Comparison of ENCODE assay signal across 26 mouse cellular contexts in genomic region chr1:184762941-184763340, GRCm38 (mm10). TPM values are rescaled to one million over a fixed set of nuclear protein-coding genes. Genes with fewer than 3 reads are reported as not detected.
DNase-seq lines count a peak whose midpoint lies in the region; ATAC-seq lines count a peak whose summit lies in the region.
"Had no signal": no experiment of that assay in that cellular context is flagged by ENCODE, and none has a peak within 500 bp of the region (broad histone marks: within the 10 kb centered on the region; RNA-seq: fewer than 3 reads in every experiment).

No protein-coding gene starts in this region.

- H3K9ac ChIP-seq in kidney, embryonic 15.5 days = no peak overlapping the region
- H3K9ac ChIP-seq in kidney, embryonic 14.5 days (ENCODE audit: low read depth, low read length) = no peak overlapping the region
- H3K9ac ChIP-seq: forebrain, embryonic 12.5 days; forebrain, embryonic 15.5 days; heart, embryonic 15.5 days; hindbrain, embryonic 13.5 days; intestine, embryonic 15.5 days had no signal

- no peak overlapping the region for H3K4me2 ChIP-seq in kidney, embryonic 15.5 days
- H3K4me2 ChIP-seq in kidney, embryonic 14.5 days (replicated peaks; ENCODE audit: low read depth, low read length) = no peak overlapping the region
- H3K4me2 ChIP-seq: forebrain, embryonic 12.5 days; forebrain, embryonic 15.5 days; heart, embryonic 11.5 days; heart, embryonic 15.5 days; hindbrain, embryonic 13.5 days; intestine, embryonic 15.5 days had no signal

- 47% methylated on average over 5 of the region's 5 CpGs for WGBS in kidney, embryonic 15.5 days
- 48% methylated on average over 5 of the region's 5 CpGs for WGBS in kidney, embryonic 14.5 days

- H3K4me1 ChIP-seq in kidney, embryonic 15.5 days = 0 out of 2 replicates have a peak, but pooled peaks cover 6% of the 10 kb centered on the region
- H3K4me1 ChIP-seq in kidney, embryonic 14.5 days (ENCODE audit: control insufficient read depth, insufficient read depth, low read length) = no peaks in the 10 kb centered on the region
- H3K4me1 ChIP-seq: forebrain, embryonic 12.5 days; forebrain, embryonic 15.5 days; heart, embryonic 15.5 days; hindbrain, embryonic 10.5 days; hindbrain, embryonic 13.5 days; intestine, embryonic 15.5 days had no signal

- H3K9me3 ChIP-seq in kidney, embryonic 15.5 days (replicated peaks) = no peaks in the 10 kb centered on the region
- no peaks in the 10 kb centered on the region for H3K9me3 ChIP-seq in kidney, embryonic 14.5 days (ENCODE audit: control insufficient read depth, low read length)
- H3K9me3 ChIP-seq: forebrain, embryonic 12.5 days; forebrain, embryonic 15.5 days; heart, embryonic 15.5 days; hindbrain, embryonic 10.5 days; hindbrain, embryonic 13.5 days; intestine, embryonic 15.5 days had no signal

- H3K27me3 ChIP-seq in kidney, embryonic 15.5 days = no peaks in the 10 kb centered on the region
- H3K27me3 ChIP-seq in kidney, embryonic 14.5 days (ENCODE audit: control insufficient read depth, insufficient read depth, low read length) = no peaks in the 10 kb centered on the region
- H3K27me3 ChIP-seq: forebrain, embryonic 12.5 days; forebrain, embryonic 15.5 days; heart, embryonic 15.5 days; hindbrain, embryonic 13.5 days; intestine, embryonic 15.5 days had no signal

- no peak overlapping the region for H3K4me3 ChIP-seq in kidney, embryonic 15.5 days (replicated peaks)
- no peak overlapping the region for H3K4me3 ChIP-seq in kidney, embryonic 14.5 days (ENCODE audit: low read length)
- H3K4me3 ChIP-seq: forebrain, embryonic 12.5 days; forebrain, embryonic 15.5 days; heart, embryonic 15.5 days; hindbrain, embryonic 10.5 days; hindbrain, embryonic 13.5 days; intestine, embryonic 15.5 days had no signal

- H3K36me3 ChIP-seq in kidney, embryonic 15.5 days = no peaks in the 10 kb centered on the region
- H3K36me3 ChIP-seq in kidney, embryonic 14.5 days (ENCODE audit: control insufficient read depth, insufficient read depth, low read length) = no peaks in the 10 kb centered on the region
- H3K36me3 ChIP-seq: forebrain, embryonic 12.5 days; forebrain, embryonic 15.5 days; heart, embryonic 15.5 days; hindbrain, embryonic 10.5 days; hindbrain, embryonic 13.5 days; intestine, embryonic 15.5 days had no signal

- peak; percentile 53 for DNase-seq in adrenal gland, postnatal 10 days
- DNase-seq in adrenal gland, postnatal 4 days (ENCODE audit: low spot score in 2 of 2) = no peak
- peak; percentile 97 for DNase-seq in fat pad, adult 2 months (ENCODE audit: extremely low read depth, low read depth, low spot score)
- no peak for DNase-seq in cerebellum, adult 9-11 months
- DNase-seq: adrenal gland, postnatal 36 days; cerebellum, adult 11-12 months; cerebellum, adult 8-10 months; cerebellum, postnatal 14 days; gastrocnemius, postnatal 25 days; heart, postnatal 10 days; heart, postnatal 36 days had no signal

- peak overlapping the region; percentile 46 for H3K27ac ChIP-seq in kidney, embryonic 15.5 days
- no peak overlapping the region for H3K27ac ChIP-seq in kidney, embryonic 14.5 days (ENCODE audit: low read depth, low read length)
- H3K27ac ChIP-seq: forebrain, embryonic 12.5 days; forebrain, embryonic 15.5 days; heart, embryonic 15.5 days; hindbrain, embryonic 10.5 days; hindbrain, embryonic 13.5 days; intestine, embryonic 15.5 days had no signal

- no peak for ATAC-seq in kidney, embryonic 15.5 days (replicated peaks; ENCODE audit: low FRiP score)
- ATAC-seq in kidney, embryonic 14.5 days (ENCODE audit: low FRiP score, low TSS enrichment) = no peak
- no peak for ATAC-seq in erythroid progenitor cell, adult 5-6 weeks (replicated peaks; ENCODE audit: low FRiP score, poor library complexity, severe bottlenecking)
- ATAC-seq: activated CD4-positive, CD25-positive, alpha-beta regulatory T cell, adult 4 months; forebrain, embryonic 15.5 days; hindbrain, embryonic 16.5 days; intestine, embryonic 15.5 days had no signal

RNA-seq across cellular contexts. Expression of gene Hlx, which starts 30.5 kb away (rescaled TPM):
- 10 to 100 TPM; 40.7 to 47.8 TPM for total RNA-seq in adrenal gland, postnatal 10 days (2021)
- 10 to 100 TPM; 26.6 to 27.3 TPM for total RNA-seq in adrenal gland, postnatal 4 days (2021)
- polyA plus RNA-seq in kidney, embryonic 15.5 days (2015; fragmentation: Nextera tagmentation; extraction: Ambion mirVana) = 16.6 and 18.5 TPM in 2 replicates
- polyA plus RNA-seq in kidney, embryonic 14.5 days (2014; fragmentation: Nextera tagmentation; extraction: Ambion mirVana) = 6.9 and 8.0 TPM in 2 replicates
- total RNA-seq in erythroid progenitor cell, adult 5-6 weeks (2015; ENCODE audit: low replicate concordance) = 3.8 and 6.1 TPM in 2 replicates
- 1.9 and 7.3 TPM in 2 replicates for total RNA-seq in erythroid progenitor cell, adult 5-6 weeks (2017; ENCODE audit: low replicate concordance)
- polyA plus RNA-seq: activated CD4-positive, CD25-positive, alpha-beta regulatory T cell, adult 4 months had no signal

RNA-seq across cellular contexts. Expression of gene Marc1, which starts 48.2 kb away (rescaled TPM):
- 10 to 100 TPM; 15.0 to 43.0 TPM for total RNA-seq in adrenal gland, postnatal 10 days (2021)
- 10 to 100 TPM in 1 of 2 experiments, under 1 TPM in 1; 0.98 to 17.2 TPM for total RNA-seq in adrenal gland, postnatal 4 days (2021)
- polyA plus RNA-seq in kidney, embryonic 15.5 days (2015; fragmentation: Nextera tagmentation; extraction: Ambion mirVana) = 0.30 and 0.61 TPM in 2 replicates
- polyA plus RNA-seq in kidney, embryonic 14.5 days (2014; fragmentation: Nextera tagmentation; extraction: Ambion mirVana) = 0.28 and 0.41 TPM in 2 replicates
- 1.3 TPM in 1 of 2 replicates, not detected in the other for total RNA-seq in erythroid progenitor cell, adult 5-6 weeks (2015; ENCODE audit: low replicate concordance)
- total RNA-seq in erythroid progenitor cell, adult 5-6 weeks (2017; ENCODE audit: low replicate concordance) = 0.64 TPM in 1 of 2 replicates, not detected in the other
- total RNA-seq: granulocyte monocyte progenitor cell, adult 5-6 weeks; heart, adult 8-10 months; heart, postnatal 10 days; heart, postnatal 36 days had no signal
- polyA plus RNA-seq: activated CD4-positive, CD25-positive, alpha-beta regulatory T cell, adult 4 months; embryonic facial prominence, embryonic 11.5 days; forebrain, embryonic 15.5 days; heart, embryonic 15.5 days; hindbrain, embryonic 10.5 days had no signal

Comparison
In these comparisons a context has a peak if more than half of its experiments do, and no peak if none do; other contexts are left out.
1. DNase-seq: peak in adrenal gland, postnatal 10 days (single experiment) and fat pad, adult 2 months (single experiment); none in adrenal gland, postnatal 4 days (0 of 2) and cerebellum, adult 9-11 months (single experiment).